Mouse (Mus musculus): Measurements from ENCODE around the gene Col25a1.

DNA sequence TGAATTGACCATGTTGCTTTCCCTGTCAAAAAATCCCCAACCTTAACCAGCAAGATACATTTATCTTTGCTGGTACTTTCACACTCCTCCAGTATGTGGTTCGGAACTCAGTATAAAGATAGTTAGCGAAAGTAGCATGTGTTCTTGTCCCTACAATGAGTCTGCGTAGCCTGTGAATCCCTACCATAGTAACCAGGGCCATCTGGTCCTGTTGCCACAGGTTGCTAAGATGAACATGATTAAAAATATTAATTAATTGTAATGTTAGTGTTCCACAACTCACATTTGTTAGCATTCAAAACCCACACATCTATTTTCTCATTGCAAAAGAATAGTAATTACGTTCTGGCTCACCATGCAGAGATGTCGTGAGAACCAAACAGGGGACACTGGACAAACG, 434.3 kb downstream of the Col25a1 start:
- TF ChIP-seq CEBPB (IDR thresholded peaks at IDR 0.05; ENCODE audit: low read depth) = no peak
- no peak for TF ChIP-seq CTCF (IDR thresholded peaks at IDR 0.05; ENCODE audit: control insufficient read depth, insufficient read depth, insufficient read length)
- no peak for TF ChIP-seq MYOD1 (IDR thresholded peaks at IDR 0.05; ENCODE audit: control insufficient read depth, insufficient read length, low read depth)
- TF ChIP-seq USF1 (IDR thresholded peaks at IDR 0.05; ENCODE audit: low read depth) = no peak
- TF ChIP-seq FOSL1 (IDR thresholded peaks at IDR 0.05; ENCODE audit: insufficient read depth, low read length, poor library complexity, severe bottlenecking) = no peak
- TF ChIP-seq MAX (IDR thresholded peaks at IDR 0.05) = no peak
- TF ChIP-seq MYOG (IDR thresholded peaks at IDR 0.05; ENCODE audit: control insufficient read depth, extremely low read depth, insufficient read length) = no peak

Measured in C2C12 (cell line).